Comparison of ENCODE assay signal across 25 mouse cellular contexts in genomic region chrX:165004779-165005324, GRCm38 (mm10). TPM values are rescaled to one million over a fixed set of nuclear protein-coding genes. Genes with fewer than 3 reads are reported as not detected.
"Had no signal": no experiment of that assay in that cellular context is flagged by ENCODE, and none has a peak within 500 bp of the region (broad histone marks: within the 10 kb centered on the region; RNA-seq: fewer than 3 reads in every experiment).

TSS of gene Gm17604 (minus strand) at chrX:165004829.

- H3K4me2 ChIP-seq: liver, embryonic 15.5 days; lung, embryonic 14.5 days; midbrain, embryonic 12.5 days; neural tube, embryonic 13.5 days; neural tube, embryonic 15.5 days; stomach, embryonic 15.5 days had no signal

- H3K9ac ChIP-seq: liver, embryonic 15.5 days; lung, embryonic 14.5 days; midbrain, embryonic 12.5 days; neural tube, embryonic 13.5 days; neural tube, embryonic 15.5 days; stomach, embryonic 15.5 days had no signal

- H3K36me3 ChIP-seq: liver, embryonic 15.5 days; midbrain, embryonic 10.5 days; midbrain, embryonic 12.5 days; neural tube, embryonic 13.5 days; neural tube, embryonic 15.5 days; stomach, embryonic 15.5 days had no signal

- H3K27ac ChIP-seq: liver, embryonic 15.5 days; midbrain, embryonic 10.5 days; midbrain, embryonic 12.5 days; neural tube, embryonic 13.5 days; neural tube, embryonic 15.5 days; stomach, embryonic 15.5 days had no signal

- ATAC-seq: midbrain, embryonic 16.5 days had no signal

- H3K27me3 ChIP-seq: liver, embryonic 15.5 days; midbrain, embryonic 12.5 days; neural tube, embryonic 15.5 days; stomach, embryonic 15.5 days had no signal

- DNase-seq: lung, adult 18-20 months; lung, embryonic 14.5 days; lung, postnatal 10 days; lung, postnatal 4 days; midbrain, embryonic 14.5 days; retina, postnatal 1 day; right cerebral cortex, adult 18-20 months; right cerebral cortex, postnatal 25 days; right cerebral cortex, postnatal 4 days; spleen, adult 18-20 months; thymus, adult 2 months; thymus, postnatal 25 days; thymus, postnatal 4 days had no signal

- H3K9me3 ChIP-seq: liver, embryonic 15.5 days; midbrain, embryonic 10.5 days; midbrain, embryonic 12.5 days; neural tube, embryonic 13.5 days; neural tube, embryonic 15.5 days; stomach, embryonic 15.5 days had no signal

- H3K4me3 ChIP-seq: liver, embryonic 15.5 days; midbrain, embryonic 10.5 days; midbrain, embryonic 12.5 days; myocyte; neural tube, embryonic 13.5 days; neural tube, embryonic 15.5 days; stomach, embryonic 15.5 days had no signal

- H3K4me1 ChIP-seq: liver, embryonic 15.5 days; midbrain, embryonic 10.5 days; midbrain, embryonic 12.5 days; neural tube, embryonic 13.5 days; neural tube, embryonic 15.5 days; stomach, embryonic 15.5 days had no signal

RNA-seq across cellular contexts. Expression of gene Gm17604, which starts in this region (rescaled TPM):
- polyA plus RNA-seq: liver, embryonic 15.5 days; lung, embryonic 14.5 days; lung, embryonic 16.5 days; midbrain, embryonic 10.5 days; midbrain, embryonic 12.5 days; midbrain, embryonic 14.5 days; midbrain, embryonic 16.5 days; myocyte; neural tube, embryonic 11.5 days; neural tube, embryonic 13.5 days; neural tube, embryonic 15.5 days; small intestine, adult 2 months; stomach, embryonic 15.5 days; thymus, adult 2 months; urinary bladder, adult 2 months had no signal
